Mouse (Mus musculus): ENCODE data around the gene Dennd1a. TPM values are rescaled to one million over a fixed set of nuclear protein-coding genes. Genes with fewer than 3 reads are reported as not detected.

The Dennd1a gene
- polyA plus RNA-seq, 1 experiment from 2014 or later: 3.8 TPM

- DNase-seq (peak; percentile 81), ATAC-seq (peak; percentile 89)
- peaks cover 14% of the 10 kb centered on the region for H3K27me3 ChIP-seq (ENCODE audit: insufficient read depth, low read length)
- no peaks in the 10 kb centered on the region for H3K9me3 ChIP-seq (ENCODE audit: low read length)
- H3K4me1 ChIP-seq (ENCODE audit: insufficient read depth): peaks cover 8% of the 10 kb centered on the region
- H3K27ac ChIP-seq (ENCODE audit: low read depth): no peak overlapping the region
- no peak for TF ChIP-seq CTCF (IDR thresholded peaks at IDR 0.05; ENCODE audit: low read depth)
- no peak for TF ChIP-seq EP300 (IDR thresholded peaks at IDR 0.05; ENCODE audit: low read depth)
- peak overlapping the region; percentile 20 for H3K4me2 ChIP-seq (ENCODE audit: low read depth, low read length)
- no peak overlapping the region for H3K4me3 ChIP-seq (ENCODE audit: low read depth, low read length)
- no peaks in the 10 kb centered on the region for H3K36me3 ChIP-seq (replicated peaks; ENCODE audit: insufficient read depth, low read length)
- 3% methylated on average over 14 of the region's 14 CpGs for WGBS (ENCODE audit: insufficient replicate concordance)
- H3K9ac ChIP-seq (replicated peaks): no peak overlapping the region
These were observed 506.8 kb downstream of the Dennd1a start for GRCm38 (mm10) chr2:37780270-37780929.

- H3K4me2 ChIP-seq (ENCODE audit: low read depth, low read length): no peak overlapping the region
- H3K27ac ChIP-seq (ENCODE audit: low read depth): no peak overlapping the region
- ATAC-seq: no peak
- H3K9ac ChIP-seq (replicated peaks): no peak overlapping the region
- H3K4me3 ChIP-seq (ENCODE audit: low read depth, low read length): no peak overlapping the region
- H3K9me3 ChIP-seq (ENCODE audit: low read length): no peaks in the 10 kb centered on the region
- H3K36me3 ChIP-seq (replicated peaks; ENCODE audit: insufficient read depth, low read length): no peaks in the 10 kb centered on the region
- peaks cover 8% of the 10 kb centered on the region for H3K4me1 ChIP-seq (ENCODE audit: insufficient read depth)
- WGBS (ENCODE audit: insufficient replicate concordance): 54% methylated on average over 10 of the region's 10 CpGs
- no peak for DNase-seq
- TF ChIP-seq EP300 (IDR thresholded peaks at IDR 0.05; ENCODE audit: low read depth) (no peak), CTCF (IDR thresholded peaks at IDR 0.05; ENCODE audit: low read depth) (no peak)
- H3K27me3 ChIP-seq (ENCODE audit: insufficient read depth, low read length): peaks cover 14% of the 10 kb centered on the region
These were observed 509.1 kb downstream of the Dennd1a start for GRCm38 (mm10) chr2:37777958-37778720.

DNA sequence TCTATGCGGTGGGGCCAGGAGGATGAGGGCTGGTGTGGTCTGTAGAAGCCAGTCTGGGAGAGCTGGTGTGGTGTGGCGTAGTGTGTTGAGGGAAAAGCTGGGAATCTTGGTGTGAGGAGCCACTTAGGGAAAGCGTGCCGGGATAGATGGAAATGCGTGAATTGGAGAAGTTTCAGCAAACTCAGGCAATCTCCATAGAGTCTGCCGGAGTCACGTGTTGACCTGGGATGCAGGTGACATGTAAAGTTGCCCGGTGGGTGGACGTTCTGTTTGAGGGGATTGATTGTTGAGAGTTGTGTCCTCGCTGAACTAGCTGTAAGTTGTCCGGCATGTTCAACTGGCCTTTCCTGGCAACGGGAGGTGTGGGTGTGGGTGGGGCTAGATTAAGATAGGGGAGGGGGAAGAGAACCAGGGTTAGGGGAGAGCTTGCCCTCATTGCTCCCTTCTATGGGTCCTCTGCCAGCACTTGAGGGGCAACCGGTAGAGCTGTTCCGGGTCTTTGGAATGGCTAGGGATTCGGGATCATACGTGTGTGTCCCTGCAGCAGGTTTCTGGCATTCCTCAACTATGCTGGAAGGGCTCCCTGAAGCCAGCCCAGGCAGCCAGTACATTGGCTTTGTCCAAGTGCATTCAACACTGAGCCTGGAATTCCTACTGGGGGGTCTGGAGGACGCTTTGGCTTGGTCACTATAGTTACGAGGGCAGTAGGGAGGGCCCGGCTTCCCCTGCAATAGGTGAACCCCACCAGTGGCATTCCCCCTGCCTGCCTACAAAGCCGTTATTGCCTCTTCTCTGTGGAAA lies 510.4 kb downstream of the Dennd1a start:
- Histone ChIP-seq H3K4me1 (ENCODE audit: insufficient read depth) (peaks cover 8% of the 10 kb centered on the region), H3K27me3 (ENCODE audit: insufficient read depth, low read length) (peaks cover 14% of the 10 kb centered on the region), H3K9ac (replicated peaks) (no peak overlapping the region), H3K4me2 (ENCODE audit: low read depth, low read length) (no peak overlapping the region), H3K27ac (ENCODE audit: low read depth) (no peak overlapping the region), H3K9me3 (ENCODE audit: low read length) (no peaks in the 10 kb centered on the region), H3K36me3 (replicated peaks; ENCODE audit: insufficient read depth, low read length) (no peaks in the 10 kb centered on the region), H3K4me3 (ENCODE audit: low read depth, low read length) (no peak overlapping the region)
- DNase-seq (no peak), ATAC-seq (no peak)
- whole genome bisulfite sequencing (ENCODE audit: insufficient replicate concordance): 32% methylated on average over 20 of the region's 20 CpGs
- TF ChIP-seq EP300 (IDR thresholded peaks at IDR 0.05; ENCODE audit: low read depth): no peak
- TF ChIP-seq CTCF (IDR thresholded peaks at IDR 0.05; ENCODE audit: low read depth): no peak

- no peaks in the 10 kb centered on the region for H3K9me3 ChIP-seq (ENCODE audit: low read length)
- no peak within 1 kb of the TSS for H3K9ac ChIP-seq (replicated peaks)
- peak within 1 kb of the TSS; percentile 53 for H3K4me2 ChIP-seq (ENCODE audit: low read depth, low read length)
- no peak for TF ChIP-seq EP300 (IDR thresholded peaks at IDR 0.05; ENCODE audit: low read depth)
- no peak for TF ChIP-seq CTCF (IDR thresholded peaks at IDR 0.05; ENCODE audit: low read depth)
- DNase-seq (peak; percentile 40), ATAC-seq (no peak)
- peaks cover 15% of the 10 kb centered on the region for H3K4me1 ChIP-seq (ENCODE audit: insufficient read depth)
- no peaks in the 10 kb centered on the region for H3K36me3 ChIP-seq (replicated peaks; ENCODE audit: insufficient read depth, low read length)
- peaks cover 14% of the 10 kb centered on the region for H3K27me3 ChIP-seq (ENCODE audit: insufficient read depth, low read length)
- WGBS (ENCODE audit: insufficient replicate concordance): 8% methylated on average over 10 of the region's 18 CpGs
- no peak within 1 kb of the TSS for H3K4me3 ChIP-seq (ENCODE audit: low read depth, low read length)
- H3K27ac ChIP-seq (ENCODE audit: low read depth): no peak within 1 kb of the TSS
These were observed 511.2 kb downstream of the Dennd1a start, which contains the start of gene Crb2 for GRCm38 (mm10) chr2:37776016-37776415. Gene Crb2 (plus strand): TSS chr2:37776249.

GRCm38 (mm10) chr2:37774571-37774970 lies 512.6 kb downstream of the Dennd1a start:
- Histone ChIP-seq H3K4me1 (ENCODE audit: insufficient read depth) (peaks cover 6% of the 10 kb centered on the region), H3K27ac (ENCODE audit: low read depth) (no peak overlapping the region), H3K4me3 (ENCODE audit: low read depth, low read length) (no peak overlapping the region), H3K27me3 (ENCODE audit: insufficient read depth, low read length) (peaks cover 14% of the 10 kb centered on the region), H3K36me3 (replicated peaks; ENCODE audit: insufficient read depth, low read length) (no peaks in the 10 kb centered on the region), H3K9me3 (ENCODE audit: low read length) (no peaks in the 10 kb centered on the region), H3K9ac (replicated peaks) (no peak overlapping the region), H3K4me2 (ENCODE audit: low read depth, low read length) (no peak overlapping the region)
- DNase-seq: peak; percentile 58
- ATAC-seq: no peak
- TF ChIP-seq CTCF (IDR thresholded peaks at IDR 0.05; ENCODE audit: low read depth) (peak; percentile 63), EP300 (IDR thresholded peaks at IDR 0.05; ENCODE audit: low read depth) (no peak)
- 36% methylated on average over 5 of the region's 5 CpGs for WGBS (ENCODE audit: insufficient replicate concordance)

Data from liver, postnatal 0 days (tissue).